Mouse (Mus musculus): ENCODE measurements around the gene Tmem136. TPM values are rescaled to one million over a fixed set of nuclear protein-coding genes. Genes with fewer than 3 reads are reported as not detected.

Gene Tmem136
- polyA plus RNA-seq (2017; shearing (Covaris generic)) = 1 to 10 TPM; 1.4 to 6.4 TPM

GRCm38 (mm10) chr9:43116134-43116996, at the start of gene Tmem136:
Tmem136 (minus strand) TSS chr9:43116570.

GRCm38 (mm10) chr9:43107187-43107517, 9.2 kb downstream of the Tmem136 start, which contains the start of gene Arhgef12:
Arhgef12 (minus strand) TSS chr9:43107239.

Other genes starting within 250 kb of the Tmem136 start
- 1 to 10 TPM in 1 of 2 experiments, under 1 TPM in 1; 0.07 to 1.5 TPM for gene Grik4, start 172.1 kb downstream of the Tmem136 start, polyA plus RNA-seq (2017; shearing (Covaris generic))
- 10 to 100 TPM; 13.9 to 20.9 TPM for gene Arhgef12, start 9.3 kb downstream of the Tmem136 start, polyA plus RNA-seq (2017; shearing (Covaris generic))
- under 1 TPM in 1 of 2 experiments, not detected in 1; 0.53 TPM for gene Pou2f3, start 93.8 kb upstream of the Tmem136 start, polyA plus RNA-seq (2017; shearing (Covaris generic))
- 1 to 10 TPM in 1 of 2 experiments, not detected in 1; 1.6 TPM for gene Oaf, start 123.3 kb upstream of the Tmem136 start, polyA plus RNA-seq (2017; shearing (Covaris generic))
- gene Trim29, start 194.3 kb upstream of the Tmem136 start, polyA plus RNA-seq (2017; shearing (Covaris generic)) = under 1 TPM in 1 of 2 experiments, not detected in 1; 0.31 TPM